Mouse (Mus musculus): ENCODE measurements around the gene Rerg.
A peak's percentile ranks its signal among the peaks of the same experiment; 100 is the strongest.

The Rerg gene

GRCm38 (mm10) chr6:137131794-137132193 lies 38.5 kb downstream of the Rerg start:
- no peak for DNase-seq (ENCODE audit: low spot score in 2 of 2)

GRCm38 (mm10) chr6:137131349-137131748 lies 38.9 kb downstream of the Rerg start:
- DNase-seq (ENCODE audit: low spot score in 2 of 2): no peak

GRCm38 (mm10) chr6:137126861-137127260 lies 43.4 kb downstream of the Rerg start:
- no peak for DNase-seq (ENCODE audit: low spot score in 2 of 2)

- no peak for DNase-seq (ENCODE audit: low spot score in 2 of 2)
Observed at GRCm38 (mm10) chr6:137126224-137126623, 44.1 kb downstream of the Rerg start.

- DNase-seq (ENCODE audit: low spot score in 2 of 2): no peak
Observed at GRCm38 (mm10) chr6:137125433-137125832, 44.9 kb downstream of the Rerg start.

GRCm38 (mm10) chr6:137125006-137125405 lies 45.3 kb downstream of the Rerg start:
- DNase-seq (ENCODE audit: low spot score in 2 of 2): no peak

- no peak for DNase-seq (ENCODE audit: low spot score in 2 of 2)
Observed at GRCm38 (mm10) chr6:137116849-137117473, 53.3 kb downstream of the Rerg start.

GRCm38 (mm10) chr6:137114859-137115258 lies 55.4 kb downstream of the Rerg start:
- DNase-seq (ENCODE audit: low spot score in 2 of 2): no peak

- no peak for DNase-seq (ENCODE audit: low spot score in 2 of 2)
Observed at GRCm38 (mm10) chr6:137111266-137111813, 59.0 kb downstream of the Rerg start.

- no peak for DNase-seq (ENCODE audit: low spot score in 2 of 2)
Observed at GRCm38 (mm10) chr6:137110778-137111174, 59.5 kb downstream of the Rerg start.

- no peak for DNase-seq (ENCODE audit: low spot score in 2 of 2)
Observed at GRCm38 (mm10) chr6:137109811-137110777, 60.2 kb downstream of the Rerg start.

GRCm38 (mm10) chr6:137105285-137105684 lies 65.0 kb downstream of the Rerg start:
- DNase-seq (ENCODE audit: low spot score in 2 of 2): no peak

- no peak for DNase-seq (ENCODE audit: low spot score in 2 of 2)
Observed at GRCm38 (mm10) chr6:137102662-137103179, 67.6 kb downstream of the Rerg start.

GRCm38 (mm10) chr6:137101886-137102661 lies 68.2 kb downstream of the Rerg start:
- no peak for DNase-seq (ENCODE audit: low spot score in 2 of 2)

- DNase-seq (ENCODE audit: low spot score in 2 of 2): no peak
Observed at GRCm38 (mm10) chr6:137100259-137100658, 70.0 kb downstream of the Rerg start.

GRCm38 (mm10) chr6:137098232-137099191 lies 71.8 kb downstream of the Rerg start:
- peak in 1 of 2 experiments; percentile 19 for DNase-seq (ENCODE audit: low spot score in 2 of 2)

GRCm38 (mm10) chr6:137094475-137094874 lies 75.8 kb downstream of the Rerg start:
- no peak for DNase-seq (ENCODE audit: low spot score in 2 of 2)

GRCm38 (mm10) chr6:137088469-137088868 lies 81.8 kb downstream of the Rerg start:
- no peak for DNase-seq (ENCODE audit: low spot score in 2 of 2)

- DNase-seq (ENCODE audit: low spot score in 2 of 2): no peak
Observed at GRCm38 (mm10) chr6:137087956-137088355, 82.3 kb downstream of the Rerg start.

GRCm38 (mm10) chr6:137087470-137087869 lies 82.8 kb downstream of the Rerg start:
- DNase-seq (ENCODE audit: low spot score in 2 of 2): no peak
